Mouse (Mus musculus): ENCODE results near the gene Ulk4.
"Not testable (repeated sequence)": the region's sequence is repeated elsewhere in the genome, so short reads cannot be mapped to it uniquely, and the experiment has no call there.

Ulk4 gene

GRCm38 (mm10) chr9:121250854-121251253 lies 26.1 kb downstream of the Ulk4 start:
- no peak for DNase-seq (ENCODE audit: low read depth, low spot score)

GRCm38 (mm10) chr9:121249805-121250204 lies 27.2 kb downstream of the Ulk4 start:
- DNase-seq (ENCODE audit: low read depth, low spot score) = no peak

GRCm38 (mm10) chr9:121247956-121248775 lies 28.8 kb downstream of the Ulk4 start:
- DNase-seq (ENCODE audit: low read depth, low spot score) = peak; percentile 78

GRCm38 (mm10) chr9:121247047-121247446 lies 29.9 kb downstream of the Ulk4 start:
- DNase-seq (ENCODE audit: low read depth, low spot score) = no peak

GRCm38 (mm10) chr9:121242331-121242730 lies 34.7 kb downstream of the Ulk4 start:
- DNase-seq (ENCODE audit: low read depth, low spot score) = no peak

GRCm38 (mm10) chr9:121241806-121242205 lies 35.2 kb downstream of the Ulk4 start:
- DNase-seq (ENCODE audit: low read depth, low spot score) = no peak

GRCm38 (mm10) chr9:121241366-121241765 lies 35.6 kb downstream of the Ulk4 start:
- DNase-seq (ENCODE audit: low read depth, low spot score) = no peak

- peak; percentile 35 for DNase-seq (ENCODE audit: low read depth, low spot score)
Observed at GRCm38 (mm10) chr9:121240242-121240641, 36.8 kb downstream of the Ulk4 start.

GRCm38 (mm10) chr9:121239571-121239970 lies 37.4 kb downstream of the Ulk4 start:
- no peak for DNase-seq (ENCODE audit: low read depth, low spot score)

GRCm38 (mm10) chr9:121218636-121219035 lies 58.4 kb downstream of the Ulk4 start:
- DNase-seq (ENCODE audit: low read depth, low spot score) = no peak

- DNase-seq (ENCODE audit: low read depth, low spot score) = no peak
Observed at GRCm38 (mm10) chr9:121218230-121218629, 58.8 kb downstream of the Ulk4 start.

GRCm38 (mm10) chr9:121217742-121218141 lies 59.3 kb downstream of the Ulk4 start:
- DNase-seq (ENCODE audit: low read depth, low spot score) = no peak

GRCm38 (mm10) chr9:121216536-121217320 lies 60.3 kb downstream of the Ulk4 start:
- DNase-seq (ENCODE audit: low read depth, low spot score) = no peak

GRCm38 (mm10) chr9:121215349-121216000 lies 61.5 kb downstream of the Ulk4 start:
- peak; percentile 25 for DNase-seq (ENCODE audit: low read depth, low spot score)

- no peak for DNase-seq (ENCODE audit: low read depth, low spot score)
Observed at GRCm38 (mm10) chr9:121212322-121212721, 64.7 kb downstream of the Ulk4 start.

- DNase-seq (ENCODE audit: low read depth, low spot score) = no peak
Observed at GRCm38 (mm10) chr9:121205046-121205445, 72.0 kb downstream of the Ulk4 start.

- DNase-seq (ENCODE audit: low read depth, low spot score) = no peak
Observed at GRCm38 (mm10) chr9:121204149-121204800, 72.7 kb downstream of the Ulk4 start.

GRCm38 (mm10) chr9:121203686-121204085 lies 73.3 kb downstream of the Ulk4 start:
- no peak for DNase-seq (ENCODE audit: low read depth, low spot score)

GRCm38 (mm10) chr9:121199146-121199685 lies 77.8 kb downstream of the Ulk4 start:
- not testable (repeated sequence) for DNase-seq (ENCODE audit: low read depth, low spot score)

GRCm38 (mm10) chr9:121196473-121196872 lies 80.5 kb downstream of the Ulk4 start:
- no peak for DNase-seq (ENCODE audit: low read depth, low spot score)

- DNase-seq (ENCODE audit: low read depth, low spot score) = no peak
Observed at GRCm38 (mm10) chr9:121195106-121195505, 81.9 kb downstream of the Ulk4 start.

Measured in skeletal muscle tissue, adult 2 months (tissue).